Mouse (Mus musculus) erythroblast, embryonic 14.5 days (primary cell): Measurements from ENCODE around the gene Dnah1.

Source experiments
- GATA1 ChIP-seq: IDR thresholded peaks from 2 replicates; pipeline ENCODE4 v1.6.1; 2012; ENCODE audit warnings: low read length, inconsistent platforms, mixed read lengths
- TAL1 ChIP-seq: IDR thresholded peaks from 3 replicates; pipeline ENCODE4 v1.6.1; 2012; ENCODE audit warnings: low read length, inconsistent platforms, mixed read lengths

GRCm38 (mm10) chr14:31369377-31369776 is 45.7 kb upstream of the Dnah1 start:
- TF ChIP-seq GATA1 = no peak
- TF ChIP-seq TAL1 = no peak
